Mouse (Mus musculus) brain, embryonic 18.5 days (tissue): ENCODE data around the gene Ehbp1.

Experiments
- DNase-seq: peaks from one replicate; pipeline ENCODE4 v3.0.0-alpha.2; 2012; ENCODE audit warnings: low read depth, low spot score

Gene Ehbp1

GRCm38 (mm10) chr11:21973597-21973996 is 368.5 kb downstream of the Ehbp1 start:
- DNase-seq, result no peak

GRCm38 (mm10) chr11:21968922-21969321 is 373.2 kb downstream of the Ehbp1 start:
- DNase-seq, result no peak
